Mouse (Mus musculus) midbrain, embryonic 11.5 days (tissue): ENCODE results near the gene Apba2. TPM values are rescaled to one million over a fixed set of nuclear protein-coding genes. Genes with fewer than 3 reads are reported as not detected.

ENCODE experiments used
- ATAC-seq: fragments of 200-750 bp; cut with Nextera tagmentation; 2 replicates; pipeline ENCODE4 v1.8.0; 2017; ENCODE audit warnings: moderate TSS enrichment, moderate library complexity; ENCODE audit not compliant: low FRiP score
- DNase-seq: peaks from one replicate; pipeline ENCODE4 v3.0.0; 2015; ENCODE audit warnings: low spot score; ENCODE audit errors: missing footprints
- H3K27ac ChIP-seq: fragments of 300-500 bp; sonication (generic); 2 replicates; pipeline ENCODE4 v1.5.1; 2014; ENCODE audit warnings: low read depth, low read length
- H3K27me3 ChIP-seq: fragments of 300-500 bp; sonication (generic); 2 replicates; pipeline ENCODE4 v1.6.1; 2014; ENCODE audit warnings: mild to moderate bottlenecking, low read length, moderate library complexity, mixed read lengths; ENCODE audit not compliant: control insufficient read depth, insufficient read depth
- H3K36me3 ChIP-seq: fragments of 300-500 bp; sonication (generic); 2 replicates; pipeline ENCODE4 v1.6.1; 2014; ENCODE audit warnings: mild to moderate bottlenecking, low read length, moderate library complexity, mixed read lengths; ENCODE audit not compliant: control insufficient read depth, insufficient read depth
- H3K4me1 ChIP-seq: fragments of 300-500 bp; sonication (generic); 2 replicates; pipeline ENCODE4 v1.6.1; 2014; ENCODE audit warnings: low read length; ENCODE audit not compliant: control insufficient read depth, insufficient read depth
- H3K4me2 ChIP-seq: fragments of 300-500 bp; sonication (generic); 2 replicates; pipeline ENCODE4 v1.6.1; 2014; ENCODE audit warnings: mild to moderate bottlenecking, moderate library complexity
- H3K4me3 ChIP-seq: fragments of 300-500 bp; sonication (generic); 2 replicates; pipeline ENCODE4 v1.5.1; 2014; ENCODE audit warnings: low read depth, low read length
- H3K9ac ChIP-seq: fragments of 300-500 bp; sonication (generic); 2 replicates; pipeline ENCODE4 v1.6.1; 2014; ENCODE audit warnings: low read length
- H3K9me3 ChIP-seq: fragments of 300-500 bp; sonication (generic); 2 replicates; pipeline ENCODE4 v1.6.1; 2016; ENCODE audit warnings: low read length; ENCODE audit not compliant: control insufficient read depth
- WGBS: fragments of 180-500 bp; shearing (Covaris S2); extraction: QIAGEN DNeasy Blood & Tissue Kit; methylation state at CpG from one replicate; pipeline ENCODE4 v1.1.7; 2014; 5-methylcytosine and 5-hydroxymethylcytosine counted together
- polyA plus RNA-seq: library from polyadenylated mRNA; unstranded; fragments of >200 nt; fragmentation: Nextera tagmentation; extraction: Ambion mirVana; gene quantifications from 2 replicates; pipeline ENCODE4 v1.2.1, GENCODE M21; 2014

Gene Apba2
- polyA plus RNA-seq, 1 experiment from 2014 or later: 82.4 TPM

DNA sequence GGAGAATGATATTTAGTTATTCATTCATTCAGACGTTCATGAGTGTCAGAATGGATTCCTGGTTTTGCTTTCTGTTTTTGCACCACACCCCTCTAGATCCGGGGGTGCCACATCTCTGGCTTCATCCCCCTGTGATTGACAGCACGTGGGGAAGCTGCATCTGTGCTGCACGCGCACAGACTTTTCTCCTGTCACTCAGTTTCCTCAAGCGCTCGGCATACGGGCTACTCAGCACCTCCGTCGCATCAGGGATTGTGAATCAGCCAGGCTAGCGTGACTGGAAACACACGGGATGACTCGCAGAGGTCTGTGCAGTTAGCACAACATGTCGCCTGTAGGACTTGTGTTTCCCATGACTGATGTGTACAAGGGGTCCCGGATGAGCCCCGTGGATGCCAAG is 72.6 kb downstream of the Apba2 start:
- Histone ChIP-seq H3K36me3 (no peaks in the 10 kb centered on the region), H3K4me3 (no peak overlapping the region), H3K27ac (no peak overlapping the region), H3K4me2 (no peak overlapping the region), H3K9ac (no peak overlapping the region), H3K9me3 (no peaks in the 10 kb centered on the region), H3K4me1 (no peaks in the 10 kb centered on the region), H3K27me3 (no peaks in the 10 kb centered on the region)
- WGBS: 87% methylated on average over 16 of the region's 16 CpGs
- ATAC-seq: no peak
- no peak for DNase-seq

DNA sequence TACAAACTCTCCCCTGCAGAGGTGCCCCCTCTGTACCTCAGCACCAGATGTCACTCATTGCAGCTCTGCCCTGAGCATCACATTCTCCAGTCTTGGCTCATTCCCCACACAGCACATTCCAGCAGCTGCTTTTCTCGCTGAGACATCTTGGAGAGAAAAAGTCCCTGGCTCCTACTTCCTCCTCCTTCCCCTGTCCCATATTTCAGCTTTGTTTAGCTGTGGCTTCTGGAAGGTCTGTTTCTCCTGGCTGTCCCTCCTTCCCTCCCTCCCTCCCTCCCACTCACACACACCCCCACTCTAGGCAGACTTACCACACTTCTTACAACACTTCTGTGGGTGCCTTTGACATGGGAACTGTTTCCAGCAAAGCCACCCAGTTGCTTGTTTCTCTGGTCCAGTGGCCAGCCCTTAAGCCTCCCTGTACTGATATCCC is 75.0 kb downstream of the Apba2 start:
- no peak for ATAC-seq
- WGBS: 46% methylated on average over 1 of the region's 1 CpGs

DNA sequence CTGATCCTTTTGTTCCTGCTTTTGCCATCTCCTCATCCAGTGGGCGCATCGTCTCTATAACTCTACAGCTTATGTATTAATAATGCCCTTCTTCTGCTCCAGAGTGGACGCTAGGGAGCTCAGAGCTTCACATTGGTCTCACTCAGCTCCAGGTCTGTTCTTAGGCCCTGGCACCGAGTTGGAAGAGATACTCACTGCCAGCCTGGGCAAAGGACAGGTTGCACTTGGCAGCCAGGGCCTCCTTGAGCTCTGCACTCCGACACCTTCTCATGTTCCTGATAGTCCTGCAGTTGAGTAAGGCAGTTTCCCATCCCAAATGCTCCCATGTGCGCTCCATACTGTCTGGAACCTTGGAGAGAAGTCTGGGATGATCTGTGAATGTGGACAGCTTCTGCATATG is 76.7 kb downstream of the Apba2 start:
- 92% methylated on average over 6 of the region's 6 CpGs for WGBS
- DNase-seq (no peak), ATAC-seq (no peak)
- H3K27me3 ChIP-seq: no peaks in the 10 kb centered on the region
- no peaks in the 10 kb centered on the region for H3K9me3 ChIP-seq
- no peak overlapping the region for H3K9ac ChIP-seq
- no peaks in the 10 kb centered on the region for H3K36me3 ChIP-seq
- peaks cover 4% of the 10 kb centered on the region; the same call in 1 of the 2 replicates for H3K4me1 ChIP-seq
- H3K27ac ChIP-seq: no peak overlapping the region
- H3K4me2 ChIP-seq: no peak overlapping the region
- H3K4me3 ChIP-seq: no peak overlapping the region

More for the DNA sequence above, 75.0 kb downstream of the Apba2 start:
- Histone ChIP-seq H3K27me3 (no peaks in the 10 kb centered on the region), H3K4me3 (no peak overlapping the region), H3K27ac (no peak overlapping the region), H3K36me3 (no peaks in the 10 kb centered on the region), H3K4me1 (peaks cover 4% of the 10 kb centered on the region; the same call in 1 of the 2 replicates), H3K9me3 (no peaks in the 10 kb centered on the region), H3K9ac (no peak overlapping the region), H3K4me2 (no peak overlapping the region)
- no peak for DNase-seq

DNA sequence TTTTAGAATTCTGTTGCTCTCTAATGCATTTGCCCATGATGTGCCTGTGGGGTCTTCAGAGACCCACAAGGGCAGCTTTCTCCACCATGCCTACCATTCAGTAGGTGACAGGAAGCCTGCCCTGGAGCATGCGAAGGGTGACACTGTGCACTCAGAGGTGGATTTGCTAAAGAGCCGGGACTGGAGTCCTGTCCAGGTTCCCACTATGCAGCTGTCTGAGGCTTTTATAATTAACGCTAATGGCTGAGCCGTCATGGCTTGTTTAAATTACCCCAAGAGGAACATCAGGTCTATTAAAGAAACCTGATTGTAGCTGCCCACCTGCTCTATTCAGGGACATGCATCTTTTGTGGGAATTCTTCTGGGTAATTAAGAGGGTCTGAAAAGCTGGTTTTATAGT is 78.4 kb downstream of the Apba2 start:
- Histone ChIP-seq H3K27ac (no peak overlapping the region), H3K4me2 (no peak overlapping the region), H3K9me3 (no peaks in the 10 kb centered on the region), H3K27me3 (no peaks in the 10 kb centered on the region), H3K9ac (no peak overlapping the region), H3K4me1 (peaks cover 4% of the 10 kb centered on the region; the same call in 1 of the 2 replicates), H3K36me3 (no peaks in the 10 kb centered on the region), H3K4me3 (no peak overlapping the region)
- 76% methylated on average over 4 of the region's 4 CpGs for WGBS
- ATAC-seq: peak; percentile 28; the same call in 1 of the 2 replicates
- no peak for DNase-seq

DNA sequence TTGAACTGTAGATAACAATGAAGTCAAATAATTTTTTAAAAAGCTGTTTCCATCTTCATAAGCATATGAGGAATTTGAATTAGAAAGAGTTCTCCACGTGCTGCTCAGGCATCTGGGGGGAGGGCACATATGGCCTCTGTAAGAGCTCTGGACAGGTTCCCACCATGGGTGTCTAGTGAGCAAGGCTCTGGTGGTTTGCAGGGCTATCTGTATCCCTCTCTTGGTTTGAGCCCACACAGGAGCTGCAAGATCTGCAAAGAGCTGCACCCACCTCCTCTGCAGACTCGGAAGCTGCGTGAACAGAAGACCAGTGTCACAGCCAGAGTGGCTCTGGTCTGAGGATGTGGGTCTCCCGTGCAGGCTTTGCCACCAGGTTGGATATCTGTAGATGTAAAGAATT is 78.8 kb downstream of the Apba2 start:
- Histone ChIP-seq H3K9ac (no peak overlapping the region), H3K27me3 (no peaks in the 10 kb centered on the region), H3K27ac (no peak overlapping the region; the same call in 1 of the 2 replicates), H3K9me3 (no peaks in the 10 kb centered on the region), H3K4me2 (no peak overlapping the region), H3K4me3 (no peak overlapping the region), H3K36me3 (no peaks in the 10 kb centered on the region), H3K4me1 (peaks cover 4% of the 10 kb centered on the region; the same call in 1 of the 2 replicates)
- DNase-seq (no peak), ATAC-seq (no peak)
- WGBS: 80% methylated on average over 4 of the region's 4 CpGs

DNA sequence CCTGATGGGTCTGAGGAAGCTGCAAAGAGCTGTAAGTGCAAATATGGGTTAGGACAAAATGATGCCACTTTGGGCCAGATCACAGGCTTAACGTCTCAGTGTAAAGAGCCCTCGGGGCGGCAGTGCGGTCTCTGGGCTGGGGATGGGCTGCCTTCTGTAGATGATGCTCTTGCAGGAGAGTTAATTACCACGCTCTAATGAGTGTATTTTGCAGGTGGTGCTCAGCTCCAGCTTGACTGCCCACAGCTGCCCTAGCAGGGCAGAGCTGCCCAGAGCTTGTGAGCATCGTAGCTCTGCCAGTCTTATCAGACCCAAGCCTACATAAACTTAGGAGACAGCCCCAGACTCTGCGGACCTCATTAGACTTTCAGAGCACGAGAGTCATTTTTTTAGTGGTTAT is 80.9 kb downstream of the Apba2 start:
- WGBS: 82% methylated on average over 8 of the region's 8 CpGs
- Histone ChIP-seq H3K4me3 (no peak overlapping the region), H3K4me1 (peaks cover 4% of the 10 kb centered on the region; the same call in 1 of the 2 replicates), H3K4me2 (no peak overlapping the region), H3K27ac (no peak overlapping the region), H3K9me3 (no peaks in the 10 kb centered on the region), H3K27me3 (no peaks in the 10 kb centered on the region), H3K36me3 (no peaks in the 10 kb centered on the region), H3K9ac (no peak overlapping the region)
- ATAC-seq (no peak), DNase-seq (no peak)

DNA sequence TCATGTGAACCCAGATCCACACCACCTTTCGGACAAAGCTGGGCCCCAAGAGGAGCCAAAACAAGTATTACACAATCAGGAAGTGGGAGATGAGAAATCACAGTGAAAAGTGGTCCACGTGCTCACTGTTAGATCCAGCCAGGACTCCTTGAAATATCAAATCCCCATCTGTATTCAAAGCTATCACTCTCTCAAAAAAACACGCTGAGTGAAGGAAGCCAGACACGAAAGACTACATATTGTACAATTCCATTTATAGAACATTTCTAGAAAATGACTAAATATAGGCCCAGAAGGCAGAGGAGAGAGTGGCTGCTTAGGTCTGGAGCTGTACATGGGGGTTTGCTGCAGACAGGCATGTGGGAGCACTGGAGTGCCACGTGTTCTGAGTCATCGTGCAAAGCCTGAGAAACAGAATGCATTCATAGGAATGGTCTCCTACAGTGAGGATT is 82.2 kb downstream of the Apba2 start:
- 93% methylated on average over 6 of the region's 6 CpGs for WGBS
- Histone ChIP-seq H3K4me3 (no peak overlapping the region), H3K27ac (no peak overlapping the region), H3K4me2 (no peak overlapping the region), H3K27me3 (no peaks in the 10 kb centered on the region), H3K4me1 (peaks cover 4% of the 10 kb centered on the region; the same call in 1 of the 2 replicates), H3K9me3 (no peaks in the 10 kb centered on the region), H3K9ac (no peak overlapping the region), H3K36me3 (no peaks in the 10 kb centered on the region)
- ATAC-seq (no peak), DNase-seq (no peak)

DNA sequence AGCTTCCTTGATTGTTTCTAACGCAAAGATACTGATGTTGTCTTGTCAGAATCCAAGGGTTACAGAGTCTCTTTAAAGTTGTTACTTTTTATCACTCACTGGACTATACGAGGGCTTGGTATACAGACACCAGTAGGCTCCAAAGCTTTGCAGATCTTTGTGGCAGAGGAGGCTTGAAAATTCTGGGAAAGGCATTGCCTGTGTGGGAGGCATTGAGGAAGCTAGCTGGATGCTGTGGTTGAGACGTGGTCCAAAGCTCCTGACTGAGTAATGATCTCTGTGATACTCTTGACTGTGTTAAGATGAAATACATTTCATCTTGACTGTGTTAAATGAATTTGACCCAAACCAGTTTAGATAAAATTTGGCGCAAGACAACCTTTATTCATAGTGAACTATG is 84.6 kb downstream of the Apba2 start:
- no peak overlapping the region for H3K27ac ChIP-seq
- H3K36me3 ChIP-seq: no peaks in the 10 kb centered on the region
- H3K9ac ChIP-seq: no peak overlapping the region
- H3K27me3 ChIP-seq: no peaks in the 10 kb centered on the region
- no peaks in the 10 kb centered on the region for H3K4me1 ChIP-seq
- DNase-seq (no peak), ATAC-seq (no peak)
- H3K4me2 ChIP-seq: no peak overlapping the region
- H3K4me3 ChIP-seq: no peak overlapping the region
- H3K9me3 ChIP-seq: no peaks in the 10 kb centered on the region; the same call in 1 of the 2 replicates
- 91% methylated on average over 4 of the region's 4 CpGs for WGBS

DNA sequence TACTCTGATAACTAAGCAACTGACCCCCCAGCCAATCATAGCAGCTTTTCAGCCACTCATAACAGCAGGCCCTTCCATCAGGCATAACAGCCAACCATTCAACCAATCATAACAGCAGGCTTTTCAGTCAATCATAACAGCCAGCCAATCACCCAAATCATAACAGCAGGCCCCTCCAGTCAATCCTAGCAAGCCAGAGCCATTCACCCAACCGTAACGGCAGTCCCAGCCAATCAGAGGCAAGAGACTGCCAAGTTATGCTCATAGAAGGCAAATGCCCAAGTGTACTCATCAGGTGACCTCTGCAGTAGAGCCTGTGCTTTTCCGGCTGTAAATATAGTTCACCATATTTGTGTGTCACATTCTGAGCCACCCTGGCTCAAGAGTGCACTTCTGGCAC is 85.1 kb downstream of the Apba2 start:
- Histone ChIP-seq H3K9me3 (no peaks in the 10 kb centered on the region; the same call in 1 of the 2 replicates), H3K36me3 (no peaks in the 10 kb centered on the region), H3K9ac (no peak overlapping the region), H3K4me3 (no peak overlapping the region), H3K27ac (no peak overlapping the region), H3K4me1 (no peaks in the 10 kb centered on the region), H3K4me2 (no peak overlapping the region), H3K27me3 (no peaks in the 10 kb centered on the region)
- DNase-seq (no peak), ATAC-seq (no peak)
- 93% methylated on average over 3 of the region's 3 CpGs for WGBS
